Mouse (Mus musculus): ENCODE measurements around the gene Ccnf. TPM values are rescaled to one million over a fixed set of nuclear protein-coding genes. Genes with fewer than 3 reads are reported as not detected.
A peak's percentile ranks its signal among the peaks of the same experiment; 100 is the strongest.

The Ccnf gene
- polyA plus RNA-seq (2012; ENCODE audit: insufficient read depth, low replicate concordance), result 14.9 and 32.9 TPM in 2 replicates

- H3K9me3 ChIP-seq, result no peaks in the 10 kb centered on the region; the same call in 1 of the 2 replicates
- H3K4me1 ChIP-seq, result peaks cover 22% of the 10 kb centered on the region
- peaks cover 21% of the 10 kb centered on the region for H3K36me3 ChIP-seq (replicated peaks; ENCODE audit: low read length)
- no peaks in the 10 kb centered on the region for H3K27me3 ChIP-seq (replicated peaks)
- TF ChIP-seq FLI1 (IDR thresholded peaks at IDR 0.05; ENCODE audit: low read length), result no peak
- no peak for TF ChIP-seq GATA1 (IDR thresholded peaks at IDR 0.05; ENCODE audit: borderline replicate concordance, low read length)
- H3K4me3 ChIP-seq (replicated peaks), result peak within 1 kb of the TSS; percentile 99
These were observed at the start of gene Ccnf for GRCm38 (mm10) chr17:24251320-24252069. Ccnf (minus strand) TSS chr17:24251484.

GRCm38 (mm10) chr17:24300651-24301050 lies 49.4 kb upstream of the Ccnf start:
- peaks cover 5% of the 10 kb centered on the region; the same call in 1 of the 2 replicates for H3K4me1 ChIP-seq
- peaks cover 2% of the 10 kb centered on the region for H3K27me3 ChIP-seq (replicated peaks)
- no peak overlapping the region for H3K4me3 ChIP-seq (replicated peaks)
- H3K36me3 ChIP-seq (replicated peaks; ENCODE audit: low read length), result no peaks in the 10 kb centered on the region
- H3K9me3 ChIP-seq, result no peaks in the 10 kb centered on the region
- no peak for TF ChIP-seq FLI1 (IDR thresholded peaks at IDR 0.05; ENCODE audit: low read length)
- TF ChIP-seq GATA1 (IDR thresholded peaks at IDR 0.05; ENCODE audit: borderline replicate concordance, low read length), result no peak

GRCm38 (mm10) chr17:24289338-24289737 lies 38.1 kb upstream of the Ccnf start:
- no peaks in the 10 kb centered on the region for H3K36me3 ChIP-seq (replicated peaks; ENCODE audit: low read length)
- no peak overlapping the region for H3K4me3 ChIP-seq (replicated peaks)
- H3K27me3 ChIP-seq (replicated peaks), result no peaks in the 10 kb centered on the region
- H3K9me3 ChIP-seq, result no peaks in the 10 kb centered on the region
- peaks cover 57% of the 10 kb centered on the region for H3K4me1 ChIP-seq
- TF ChIP-seq GATA1 (IDR thresholded peaks at IDR 0.05; ENCODE audit: borderline replicate concordance, low read length), result no peak

- Histone ChIP-seq H3K9me3 (no peaks in the 10 kb centered on the region), H3K27me3 (replicated peaks) (no peaks in the 10 kb centered on the region)
- TF ChIP-seq GATA1 (IDR thresholded peaks at IDR 0.05; ENCODE audit: borderline replicate concordance, low read length) (no peak), FLI1 (IDR thresholded peaks at IDR 0.05; ENCODE audit: low read length) (no peak)
These were observed 37.2 kb upstream of the Ccnf start for GRCm38 (mm10) chr17:24288477-24288876.

GRCm38 (mm10) chr17:24285680-24286079 lies 34.4 kb upstream of the Ccnf start:
- no peaks in the 10 kb centered on the region for H3K9me3 ChIP-seq
- H3K36me3 ChIP-seq (replicated peaks; ENCODE audit: low read length), result no peaks in the 10 kb centered on the region
- H3K4me3 ChIP-seq (replicated peaks), result peak overlapping the region; percentile 76
- H3K27me3 ChIP-seq (replicated peaks), result no peaks in the 10 kb centered on the region
- peaks cover 58% of the 10 kb centered on the region for H3K4me1 ChIP-seq
- TF ChIP-seq FLI1 (IDR thresholded peaks at IDR 0.05; ENCODE audit: low read length) (peak; percentile 92), GATA1 (IDR thresholded peaks at IDR 0.05; ENCODE audit: borderline replicate concordance, low read length) (no peak)

More at GRCm38 (mm10) chr17:24288477-24288876, 37.2 kb upstream of the Ccnf start:
- Histone ChIP-seq H3K4me3 (replicated peaks) (no peak overlapping the region), H3K4me1 (peaks cover 57% of the 10 kb centered on the region), H3K36me3 (replicated peaks; ENCODE audit: low read length) (no peaks in the 10 kb centered on the region)

- Histone ChIP-seq H3K9me3 (peaks cover 8% of the 10 kb centered on the region), H3K4me1 (peaks cover 42% of the 10 kb centered on the region), H3K4me3 (replicated peaks) (no peak overlapping the region), H3K27me3 (replicated peaks) (no peaks in the 10 kb centered on the region), H3K36me3 (replicated peaks; ENCODE audit: low read length) (no peaks in the 10 kb centered on the region)
- no peak for TF ChIP-seq GATA1 (IDR thresholded peaks at IDR 0.05; ENCODE audit: borderline replicate concordance, low read length)
These were observed 32.1 kb upstream of the Ccnf start for GRCm38 (mm10) chr17:24283266-24283818.

GRCm38 (mm10) chr17:24282637-24283036 lies 31.4 kb upstream of the Ccnf start:
- no peak for TF ChIP-seq FLI1 (IDR thresholded peaks at IDR 0.05; ENCODE audit: low read length)
- no peak for TF ChIP-seq GATA1 (IDR thresholded peaks at IDR 0.05; ENCODE audit: borderline replicate concordance, low read length)
- Histone ChIP-seq H3K9me3 (peaks cover 15% of the 10 kb centered on the region), H3K36me3 (replicated peaks; ENCODE audit: low read length) (no peaks in the 10 kb centered on the region), H3K27me3 (replicated peaks) (no peaks in the 10 kb centered on the region), H3K4me1 (peaks cover 36% of the 10 kb centered on the region), H3K4me3 (replicated peaks) (no peak overlapping the region)

- TF ChIP-seq GATA1 (IDR thresholded peaks at IDR 0.05; ENCODE audit: borderline replicate concordance, low read length), result no peak
- TF ChIP-seq FLI1 (IDR thresholded peaks at IDR 0.05; ENCODE audit: low read length), result no peak
- Histone ChIP-seq H3K4me1 (peaks cover 13% of the 10 kb centered on the region), H3K27me3 (replicated peaks) (no peaks in the 10 kb centered on the region), H3K9me3 (peaks cover 37% of the 10 kb centered on the region), H3K4me3 (replicated peaks) (no peak overlapping the region), H3K36me3 (replicated peaks; ENCODE audit: low read length) (no peaks in the 10 kb centered on the region)
These were observed 28.6 kb upstream of the Ccnf start for GRCm38 (mm10) chr17:24279907-24280306.

- Histone ChIP-seq H3K27me3 (replicated peaks) (peaks cover 10% of the 10 kb centered on the region), H3K9me3 (peaks cover 10% of the 10 kb centered on the region), H3K36me3 (replicated peaks; ENCODE audit: low read length) (no peaks in the 10 kb centered on the region), H3K4me3 (replicated peaks) (no peak overlapping the region), H3K4me1 (0 out of 2 replicates have a peak, but pooled peaks cover 3% of the 10 kb centered on the region)
- TF ChIP-seq GATA1 (IDR thresholded peaks at IDR 0.05; ENCODE audit: borderline replicate concordance, low read length) (no peak), FLI1 (IDR thresholded peaks at IDR 0.05; ENCODE audit: low read length) (no peak)
These were observed 15.8 kb upstream of the Ccnf start for GRCm38 (mm10) chr17:24267133-24267532.

GRCm38 (mm10) chr17:24264766-24265165 lies 13.5 kb upstream of the Ccnf start:
- Histone ChIP-seq H3K4me3 (replicated peaks) (no peak overlapping the region), H3K9me3 (peaks cover 5% of the 10 kb centered on the region; the same call in 1 of the 2 replicates), H3K4me1 (0 out of 2 replicates have a peak, but pooled peaks cover 3% of the 10 kb centered on the region), H3K36me3 (replicated peaks; ENCODE audit: low read length) (no peaks in the 10 kb centered on the region), H3K27me3 (replicated peaks) (peaks cover 10% of the 10 kb centered on the region)
- no peak for TF ChIP-seq GATA1 (IDR thresholded peaks at IDR 0.05; ENCODE audit: borderline replicate concordance, low read length)
- TF ChIP-seq FLI1 (IDR thresholded peaks at IDR 0.05; ENCODE audit: low read length), result no peak

Measured in megakaryocyte, embryonic 14.5 days (primary cell).